Mouse (Mus musculus) CH12.LX (cell line): ENCODE results near the gene Pkm. TPM values are rescaled to one million over a fixed set of nuclear protein-coding genes. Genes with fewer than 3 reads are reported as not detected.
A peak's percentile ranks its signal among the peaks of the same experiment; 100 is the strongest.

Source experiments
- DNase-seq: peaks from one replicate; pipeline ENCODE4 v3.0.0-alpha.2; 2013; ENCODE audit errors: extremely low read depth
- H3K27ac ChIP-seq: 2 replicates; pipeline ENCODE4 v1.5.1; 2012; ENCODE audit warnings: low read depth, mild to moderate bottlenecking, control low read depth, moderate library complexity; ENCODE audit not compliant: insufficient read depth
- H3K27me3 ChIP-seq: replicated peaks from 2 replicates; pipeline ENCODE3; 2012; ENCODE audit warnings: inconsistent platforms
- H3K36me3 ChIP-seq, 2 experiments: replicated peaks in 1 of 2; 2 replicates each; pipeline versions ENCODE3 to v1.6.1; 2012; ENCODE audit warnings: inconsistent platforms in 1 of 2, low read length in 1 of 2, mild to moderate bottlenecking in 1 of 2, mixed read lengths in 1 of 2, moderate library complexity in 1 of 2; ENCODE audit not compliant: control insufficient read depth in 1 of 2, insufficient read depth in 1 of 2
- H3K4me1 ChIP-seq, 2 experiments: 2 replicates each; pipeline ENCODE4 v1.6.1; 2012; ENCODE audit warnings: inconsistent platforms in 1 of 2, moderate library complexity in 1 of 2; ENCODE audit not compliant: insufficient read depth in 2 of 2, control insufficient read depth in 1 of 2
- H3K4me2 ChIP-seq: 2 replicates; pipeline ENCODE4 v1.6.1; 2012; ENCODE audit warnings: low read depth, mild to moderate bottlenecking, control low read depth; ENCODE audit not compliant: poor library complexity, insufficient read depth, severe bottlenecking
- H3K4me3 ChIP-seq, 3 experiments: fragments of 150-350 bp in 1 of 3; sonication (generic) in 1 of 3; replicated peaks in 1 of 3; 2 replicates each; pipeline versions ENCODE3 to v1.5.1; 2011 to 2012; ENCODE audit warnings: low read depth in 2 of 3, low read length in 2 of 3, mild to moderate bottlenecking in 2 of 3, moderate library complexity in 2 of 3, control low read depth in 1 of 3, improper control_type of control experiment in 1 of 3, inconsistent platforms in 1 of 3, mixed read lengths in 1 of 3; ENCODE audit not compliant: poor library complexity in 1 of 3
- H3K79me2 ChIP-seq: replicated peaks from 2 replicates; pipeline ENCODE4 v1.6.1; 2012; ENCODE audit warnings: mild to moderate bottlenecking, moderate library complexity; ENCODE audit not compliant: control insufficient read depth, poor library complexity, insufficient read depth, severe bottlenecking; ENCODE audit errors: extremely low read depth
- H3K9ac ChIP-seq: 2 replicates; pipeline ENCODE4 v1.6.1; 2012; ENCODE audit warnings: low read depth, mild to moderate bottlenecking, control low read depth, moderate library complexity; ENCODE audit not compliant: insufficient read depth
- H3K9me3 ChIP-seq: replicated peaks from 2 replicates; pipeline ENCODE3; 2012; ENCODE audit warnings: low read length, inconsistent platforms, mixed read lengths
- BHLHE40 ChIP-seq: IDR thresholded peaks from 2 replicates; pipeline ENCODE4 v1.6.1; 2011; ENCODE audit warnings: mild to moderate bottlenecking, low read depth, low read length, improper control_type of control experiment
- CTCF ChIP-seq, 2 experiments: IDR thresholded peaks in 1 of 2; conservative IDR thresholded peaks in 1 of 2; 2 replicates each; pipeline ENCODE4 v1.5.1; 2011 to 2012; ENCODE audit warnings: low read depth in 2 of 2, low read length in 2 of 2, improper control_type of control experiment in 1 of 2, inconsistent platforms in 1 of 2, mild to moderate bottlenecking in 1 of 2, moderate library complexity in 1 of 2
- E2F4 ChIP-seq: IDR thresholded peaks from 2 replicates; pipeline ENCODE4 v1.6.1; 2011; ENCODE audit warnings: low read depth, low read length, improper control_type of control experiment; ENCODE audit not compliant: insufficient replicate concordance
- ELF1 ChIP-seq: IDR thresholded peaks from 2 replicates; pipeline ENCODE4 v1.6.1; 2014; ENCODE audit warnings: low read depth, mild to moderate bottlenecking, inconsistent platforms, low read length, improper control_type of control experiment
- EP300 ChIP-seq: IDR thresholded peaks from 2 replicates; pipeline ENCODE4 v1.6.1; 2011; ENCODE audit warnings: low read length, improper control_type of control experiment
- GABPA ChIP-seq: IDR thresholded peaks from 2 replicates; pipeline ENCODE4 v1.6.1; 2012; ENCODE audit warnings: low read depth, low read length, improper control_type of control experiment, inconsistent platforms; ENCODE audit not compliant: insufficient replicate concordance
- HCFC1 ChIP-seq: IDR thresholded peaks from 2 replicates; pipeline ENCODE4 v1.6.1; 2012; ENCODE audit warnings: low read depth, mild to moderate bottlenecking, inconsistent platforms, low read length, improper control_type of control experiment
- JUND ChIP-seq: conservative IDR thresholded peaks from 2 replicates; pipeline ENCODE4 v1.6.1; 2011; ENCODE audit warnings: low read depth, low read length, improper control_type of control experiment
- KAT2A ChIP-seq: IDR thresholded peaks from 2 replicates; pipeline ENCODE4 v1.6.1; 2012; ENCODE audit warnings: low read length, improper control_type of control experiment, inconsistent platforms; ENCODE audit not compliant: insufficient replicate concordance
- MAFK ChIP-seq: IDR thresholded peaks from 2 replicates; pipeline ENCODE4 v1.6.1; 2011; ENCODE audit warnings: low read length, improper control_type of control experiment; ENCODE audit not compliant: insufficient replicate concordance
- MAX ChIP-seq: IDR thresholded peaks from 2 replicates; pipeline ENCODE4 v1.6.1; 2011; ENCODE audit warnings: low read length, improper control_type of control experiment
- MAZ ChIP-seq: IDR thresholded peaks from 2 replicates; pipeline ENCODE4 v1.6.1; 2012; ENCODE audit warnings: low read depth, mild to moderate bottlenecking, inconsistent platforms, low read length, improper control_type of control experiment, moderate library complexity
- MEF2A ChIP-seq: IDR thresholded peaks from 2 replicates; pipeline ENCODE4 v1.6.1; 2014; ENCODE audit warnings: low read depth, mild to moderate bottlenecking, inconsistent platforms, low read length, improper control_type of control experiment, borderline replicate concordance
- MXI1 ChIP-seq: IDR thresholded peaks from 2 replicates; pipeline ENCODE4 v1.6.1; 2011; ENCODE audit warnings: mild to moderate bottlenecking, low read depth, low read length, improper control_type of control experiment
- PAX5 ChIP-seq: IDR thresholded peaks from 2 replicates; pipeline ENCODE4 v1.6.1; 2012; ENCODE audit warnings: low read length, inconsistent platforms, mixed read lengths
- RAD21 ChIP-seq: IDR thresholded peaks from 2 replicates; pipeline ENCODE4 v1.6.1; 2011; ENCODE audit warnings: low read depth, mild to moderate bottlenecking, low read length, improper control_type of control experiment, moderate library complexity
- RCOR1 ChIP-seq: conservative IDR thresholded peaks from 2 replicates; pipeline ENCODE4 v1.6.1; 2012; ENCODE audit warnings: low read depth, mild to moderate bottlenecking, inconsistent platforms, low read length, improper control_type of control experiment
- SIN3A ChIP-seq: IDR thresholded peaks from 2 replicates; pipeline ENCODE4 v1.6.1; 2012; ENCODE audit warnings: low read length, improper control_type of control experiment, inconsistent platforms
- SMC3 ChIP-seq: IDR thresholded peaks from 2 replicates; pipeline ENCODE4 v1.6.1; 2011; ENCODE audit warnings: low read depth, low read length, improper control_type of control experiment
- TBP ChIP-seq: conservative IDR thresholded peaks from 2 replicates; pipeline ENCODE4 v1.6.1; 2011; ENCODE audit warnings: low read depth, low read length, improper control_type of control experiment
- TCF12 ChIP-seq: IDR thresholded peaks from 2 replicates; pipeline ENCODE4 v1.6.1; 2014; ENCODE audit warnings: low read depth, mild to moderate bottlenecking, inconsistent platforms, low read length, improper control_type of control experiment
- USF2 ChIP-seq: conservative IDR thresholded peaks from 2 replicates; pipeline ENCODE4 v1.6.1; 2011; ENCODE audit warnings: low read depth, low read length, improper control_type of control experiment
- ZMIZ1 ChIP-seq: IDR thresholded peaks from 2 replicates; pipeline ENCODE4 v1.6.1; 2012; ENCODE audit warnings: low read depth, mild to moderate bottlenecking, inconsistent platforms, low read length, improper control_type of control experiment
- dilution Hi-C: fragments of 300-500 bp; cut with MboI; formaldehyde crosslinking; loops from 2 replicates; pipeline ENCODE4 v1.14.3; 2020; ENCODE audit warnings: low sequenced_read_pairs; ENCODE audit not compliant: extremely low pct_unique_long_range_greater_than_20kb, extremely low pct_ligation_motif_present
- in situ Hi-C: fragments of 300-500 bp; cut with MboI; formaldehyde crosslinking; loops from 3 replicates; pipeline ENCODE4 v1.14.3; 2019; ENCODE audit warnings: low sequenced_read_pairs, low pct_ligation_motif_present, low pct_unique_long_range_greater_than_20kb, mixed read lengths
- polyA plus RNA-seq: library from polyadenylated mRNA; unstranded; fragments of >175 nt; gene quantifications from 2 replicates; pipeline ENCODE4 v1.2.1, GENCODE M21; 2012; ENCODE audit warnings: low read depth; ENCODE audit not compliant: insufficient read length
- total RNA-seq, 2 experiments: library from RNA; depleted of rRNA; stranded (reverse); fragments of 300-350 nt in 1 of 2; fragments of >200 nt in 1 of 2; gene quantifications; 2 replicates each; pipeline ENCODE4 v1.2.3; 2012 to 2014

Pkm gene
- total and polyA plus RNA-seq, 3 experiments = 1,827 to 2,828 (median 2,304) TPM

DNA sequence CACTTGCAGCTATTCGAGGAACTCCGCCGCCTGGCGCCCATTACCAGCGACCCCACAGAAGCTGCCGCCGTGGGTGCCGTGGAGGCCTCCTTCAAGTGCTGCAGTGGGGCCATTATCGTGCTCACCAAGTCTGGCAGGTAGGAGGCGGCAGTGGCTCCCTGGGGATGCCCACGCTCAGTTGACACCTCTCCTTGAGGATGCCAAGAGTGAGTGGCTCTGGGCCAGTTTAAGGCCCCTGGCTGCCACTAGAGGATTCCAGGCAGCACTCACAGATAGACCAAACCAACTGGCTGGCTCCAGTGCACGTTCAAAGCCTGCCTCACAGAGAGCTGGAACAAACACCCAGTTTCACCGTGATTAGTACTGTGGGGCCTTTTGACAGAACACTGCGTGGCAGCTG lies 19.4 kb downstream of the Pkm start:
- Histone ChIP-seq H3K36me3 (peaks cover 82 to 91% of the 10 kb centered on the region in 2 experiments), H3K27me3 (no peaks in the 10 kb centered on the region), H3K9ac (no peak overlapping the region), H3K9me3 (no peaks in the 10 kb centered on the region), H3K79me2 (no peaks in the 10 kb centered on the region)
- no peak for DNase-seq
- in situ Hi-C loops = no loop called here
- TF ChIP-seq MAX = no peak
- no peak for TF ChIP-seq KAT2A
- no peak for TF ChIP-seq PAX5
- no peak for TF ChIP-seq GABPA
- TF ChIP-seq, all 38 proteins: peak for 0
- no peaks in the 10 kb centered on the region; a peak in 1 of 4 replicates for H3K4me1 ChIP-seq
- no peak overlapping the region for H3K4me3 ChIP-seq
- H3K4me2 ChIP-seq = no peak overlapping the region
- no peak overlapping the region for H3K27ac ChIP-seq
- dilution Hi-C loops = no loop called here

DNA sequence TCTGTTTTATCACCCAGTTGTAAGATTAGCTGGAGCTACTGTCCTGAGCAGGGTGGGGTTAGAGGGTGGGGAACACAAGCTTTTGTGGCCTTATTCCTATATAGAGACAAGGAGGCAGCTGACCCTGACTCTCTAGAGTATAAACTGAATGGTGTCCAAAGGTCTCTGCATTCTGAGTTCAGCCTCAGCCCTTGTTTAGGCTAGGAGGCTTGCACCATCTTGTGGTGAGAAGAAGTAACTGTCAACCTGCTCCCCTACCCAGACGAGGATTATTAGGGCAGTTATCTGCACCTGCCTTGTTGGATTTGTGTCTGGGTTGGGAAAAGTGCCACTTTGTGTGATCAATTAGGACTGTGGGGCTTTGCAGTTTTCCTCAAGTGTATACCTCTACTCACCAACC lies 22.1 kb downstream of the Pkm start:
- dilution Hi-C loops = no loop called here
- peak; percentile 40 for TF ChIP-seq RAD21
- no peak for TF ChIP-seq PAX5
- no peak for TF ChIP-seq TCF12
- no peak for TF ChIP-seq SIN3A
- TF ChIP-seq SMC3 = peak; percentile 23; the same call in 1 of the 2 replicates
- TF ChIP-seq CTCF (conservative IDR thresholded peaks at IDR 0.05 in 1 of 2, IDR thresholded peaks at IDR 0.05 in 1 of 2; ENCODE audit: low read depth in 2 of 2, low read length in 2 of 2) = peak; percentile 28 to 59; a peak in 3 of 4 replicates
- no peak for TF ChIP-seq MXI1
- no peak for TF ChIP-seq ELF1
- TF ChIP-seq, all 38 proteins: peak for 3
- H3K4me1 ChIP-seq = peaks cover 7 to 13% of the 10 kb centered on the region in 2 experiments; a peak in 3 of 4 replicates
- peaks cover 56 to 63% of the 10 kb centered on the region in 2 experiments for H3K36me3 ChIP-seq
- DNase-seq = peak; percentile 38
- H3K9ac ChIP-seq = no peak overlapping the region
- no peaks in the 10 kb centered on the region for H3K27me3 ChIP-seq
- H3K4me2 ChIP-seq = no peak overlapping the region
- in situ Hi-C loops = no loop called here
- H3K9me3 ChIP-seq = no peaks in the 10 kb centered on the region
- H3K79me2 ChIP-seq = no peaks in the 10 kb centered on the region
- H3K4me3 ChIP-seq = no peak overlapping the region
- H3K27ac ChIP-seq = no peak overlapping the region

DNA sequence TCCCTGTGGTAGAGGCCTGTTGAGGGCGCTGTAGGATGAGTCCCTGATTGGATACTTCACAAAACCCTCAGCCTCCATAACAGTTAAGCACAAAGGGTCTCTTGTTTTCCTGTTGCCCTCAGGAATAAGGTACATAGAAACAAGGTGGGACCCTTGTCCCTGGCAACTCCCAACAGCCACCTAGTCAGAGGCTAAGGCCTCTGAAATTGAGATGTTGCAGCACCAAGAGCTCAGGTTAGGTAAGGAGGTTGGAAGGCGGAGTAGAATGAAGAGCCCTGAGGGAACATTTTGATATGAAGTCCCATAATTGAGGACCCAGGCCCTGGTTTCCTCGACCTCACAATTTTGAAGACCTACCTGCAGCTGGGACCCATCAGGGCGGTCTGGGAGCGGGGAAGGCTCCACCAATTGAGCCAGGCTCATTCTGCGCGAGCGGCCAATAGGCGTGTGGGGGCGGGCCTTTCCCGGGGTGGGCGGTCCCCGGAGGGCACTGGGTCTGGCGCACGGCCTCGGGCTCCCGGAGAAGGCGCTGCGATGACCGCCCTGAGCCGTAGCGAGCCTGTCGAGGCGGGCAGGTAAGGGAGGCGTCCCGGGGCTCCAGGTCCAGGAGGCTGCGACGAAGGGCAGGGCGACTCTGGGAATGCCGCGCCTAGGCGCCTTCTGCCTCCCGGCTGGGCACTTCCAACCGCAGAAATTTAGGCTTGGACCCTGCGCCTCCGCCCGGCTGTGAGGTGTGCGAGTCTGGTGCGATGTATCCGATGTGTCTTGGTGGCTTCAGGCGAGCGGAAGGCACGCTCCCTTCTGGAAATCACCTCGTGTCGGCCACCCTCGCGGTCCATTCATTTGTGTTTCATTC lies 23.7 kb downstream of the Pkm start, which contains the start of gene Gramd2:
Gramd2 (plus strand) TSS at position 467 of the 856 bp plus-strand sequence.
- no peak within 1 kb of the TSS for H3K9ac ChIP-seq
- dilution Hi-C loops = no loop called here
- H3K79me2 ChIP-seq = no peaks in the 10 kb centered on the region
- H3K27ac ChIP-seq = no peak within 1 kb of the TSS
- no peaks in the 10 kb centered on the region for H3K27me3 ChIP-seq
- DNase-seq = peak; percentile 43
- in situ Hi-C loops = no loop called here
- H3K4me3 ChIP-seq = no peak within 1 kb of the TSS
- H3K9me3 ChIP-seq = no peaks in the 10 kb centered on the region
- H3K4me2 ChIP-seq = no peak within 1 kb of the TSS
- H3K4me1 ChIP-seq = peaks cover 7 to 13% of the 10 kb centered on the region in 2 experiments; a peak in 3 of 4 replicates
- H3K36me3 ChIP-seq = peaks cover 41 to 47% of the 10 kb centered on the region in 2 experiments
- no peak for TF ChIP-seq E2F4
- TF ChIP-seq RCOR1 = no peak
- TF ChIP-seq MXI1 = no peak
- no peak for TF ChIP-seq RAD21
- no peak; the same call in none of the 2 replicates for TF ChIP-seq ZMIZ1
- no peak for TF ChIP-seq EP300
- TF ChIP-seq USF2 = no peak
- TF ChIP-seq JUND = no peak
- TF ChIP-seq SIN3A = no peak
- TF ChIP-seq CTCF (conservative IDR thresholded peaks at IDR 0.05 in 1 of 2, IDR thresholded peaks at IDR 0.05 in 1 of 2; ENCODE audit: low read depth in 2 of 2, low read length in 2 of 2) = peak in 1 of 2 experiments; percentile 19; a peak in 1 of 4 replicates
- no peak for TF ChIP-seq MEF2A
- TF ChIP-seq HCFC1 = no peak
- no peak for TF ChIP-seq MAFK
- TF ChIP-seq TBP = no peak
- 0 out of 2 replicates have a peak, but pooled peaks have one; percentile 15 for TF ChIP-seq MAZ
- no peak for TF ChIP-seq BHLHE40
